ENCODE assay signal across 11 mouse cellular contexts in the genomic region with DNA sequence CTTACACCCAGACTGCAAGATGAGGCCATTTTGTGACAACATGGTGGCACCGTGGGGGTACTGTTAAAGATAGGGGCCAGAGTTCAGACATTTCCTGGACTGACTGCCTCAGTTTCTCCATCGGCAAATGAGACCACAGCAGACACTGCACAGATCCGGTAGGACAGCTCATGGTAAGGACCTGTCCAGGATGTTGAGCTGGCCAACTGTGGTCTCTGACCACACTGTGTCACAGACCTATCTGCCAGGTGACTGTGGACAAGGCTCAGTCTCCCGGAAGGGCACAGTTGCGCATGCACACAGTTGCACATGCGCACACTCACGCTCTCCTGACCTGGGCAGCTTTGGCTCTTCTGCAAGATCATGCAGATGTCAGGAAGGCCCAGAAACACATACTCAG.
DNase-seq lines count a peak whose midpoint lies in the region; ATAC-seq and TF ChIP-seq lines count a peak whose summit lies in the region.
"Had no signal": no experiment of that assay in that cellular context is flagged by ENCODE, and none has a peak within 500 bp of the region (broad histone marks: within the 10 kb centered on the region; RNA-seq: fewer than 3 reads in every experiment).

No protein-coding gene starts in this region.

- no peak for DNase-seq in heart, postnatal 4 days
- DNase-seq: right cerebral cortex, postnatal 14 days had no signal

- peak overlapping the region; percentile 89; the same call in 1 of the 2 replicates for H3K9ac ChIP-seq in heart, embryonic 13.5 days
- H3K9ac ChIP-seq in forebrain, embryonic 13.5 days = peak overlapping the region; percentile 81
- H3K9ac ChIP-seq in limb, embryonic 15.5 days = no peak overlapping the region

- WGBS in heart, embryonic 13.5 days = 89% methylated on average over 7 of the region's 7 CpGs
- 94% methylated on average over 7 of the region's 7 CpGs for WGBS in forebrain, embryonic 13.5 days
- 94% methylated on average over 7 of the region's 7 CpGs for WGBS in limb, embryonic 15.5 days

- peak overlapping the region; percentile 97 for H3K27ac ChIP-seq in heart, embryonic 13.5 days (replicated peaks)
- H3K27ac ChIP-seq in forebrain, embryonic 13.5 days = peak overlapping the region; percentile 98
- peak overlapping the region; percentile 94 for H3K27ac ChIP-seq in limb, embryonic 15.5 days

- no peak for TF ChIP-seq CTCF in E14TG2a.4 (conservative IDR thresholded peaks at IDR 0.05; ENCODE audit: low read length)

- H3K27me3 ChIP-seq in heart, embryonic 13.5 days (replicated peaks) = no peaks in the 10 kb centered on the region
- peaks cover 36% of the 10 kb centered on the region for H3K27me3 ChIP-seq in E14TG2a.4 (ENCODE audit: insufficient read depth, low read length)
- no peaks in the 10 kb centered on the region for H3K27me3 ChIP-seq in forebrain, embryonic 13.5 days
- no peaks in the 10 kb centered on the region for H3K27me3 ChIP-seq in limb, embryonic 15.5 days
- H3K27me3 ChIP-seq: heart, embryonic 15.5 days had no signal

- no peaks in the 10 kb centered on the region for H3K9me3 ChIP-seq in heart, embryonic 13.5 days
- no peaks in the 10 kb centered on the region for H3K9me3 ChIP-seq in E14TG2a.4 (ENCODE audit: low read length)
- no peaks in the 10 kb centered on the region for H3K9me3 ChIP-seq in forebrain, embryonic 13.5 days (replicated peaks)
- H3K9me3 ChIP-seq in limb, embryonic 15.5 days = no peaks in the 10 kb centered on the region
- H3K9me3 ChIP-seq: G1E; heart, embryonic 15.5 days had no signal

- H3K4me3 ChIP-seq in heart, embryonic 13.5 days = peak overlapping the region; percentile 60; the same call in 1 of the 2 replicates
- peak overlapping the region; percentile 85 for H3K4me3 ChIP-seq in E14TG2a.4 (replicated peaks; ENCODE audit: low read length)
- H3K4me3 ChIP-seq in forebrain, embryonic 13.5 days = no peak overlapping the region
- no peak overlapping the region for H3K4me3 ChIP-seq in limb, embryonic 15.5 days

- peak overlapping the region; percentile 85; the same call in 1 of the 2 replicates for H3K4me2 ChIP-seq in heart, embryonic 13.5 days
- peak overlapping the region; percentile 76; the same call in 1 of the 2 replicates for H3K4me2 ChIP-seq in forebrain, embryonic 13.5 days
- H3K4me2 ChIP-seq in limb, embryonic 15.5 days = no peak overlapping the region

- no peaks in the 10 kb centered on the region for H3K36me3 ChIP-seq in heart, embryonic 13.5 days
- H3K36me3 ChIP-seq in E14TG2a.4 (ENCODE audit: insufficient read depth, low read length) = no peaks in the 10 kb centered on the region
- no peaks in the 10 kb centered on the region for H3K36me3 ChIP-seq in forebrain, embryonic 13.5 days (ENCODE audit: poor library complexity, severe bottlenecking)
- no peaks in the 10 kb centered on the region for H3K36me3 ChIP-seq in limb, embryonic 15.5 days
- H3K36me3 ChIP-seq: G1E; heart, embryonic 15.5 days had no signal

- no peak for ATAC-seq in heart, embryonic 13.5 days (ENCODE audit: extremely low read depth, insufficient number of reproducible peaks, low FRiP score, low TSS enrichment)
- no peak for ATAC-seq in forebrain, embryonic 13.5 days
- no peak for ATAC-seq in limb, embryonic 15.5 days (ENCODE audit: insufficient number of reproducible peaks, low FRiP score, low TSS enrichment, low read depth)
- no peak for ATAC-seq in erythroid progenitor cell, adult 5-6 weeks (replicated peaks; ENCODE audit: low FRiP score, poor library complexity, severe bottlenecking)
- no peak for ATAC-seq in frontal cortex, adult (ENCODE audit: low TSS enrichment)
- no peak for ATAC-seq in granulocyte monocyte progenitor cell, adult 5-6 weeks (replicated peaks; ENCODE audit: poor library complexity, severe bottlenecking)

- peaks cover 68% of the 10 kb centered on the region for H3K4me1 ChIP-seq in heart, embryonic 13.5 days
- peaks cover 84% of the 10 kb centered on the region for H3K4me1 ChIP-seq in E14TG2a.4 (replicated peaks; ENCODE audit: low read depth, low read length)
- peaks cover 73% of the 10 kb centered on the region for H3K4me1 ChIP-seq in forebrain, embryonic 13.5 days
- H3K4me1 ChIP-seq in limb, embryonic 15.5 days = peaks cover 81% of the 10 kb centered on the region

Comparison
In these comparisons a context has a peak if more than half of its experiments do, and no peak if none do; other contexts are left out.
1. H3K4me3 ChIP-seq: peak in heart, embryonic 13.5 days (single experiment) and E14TG2a.4 (single experiment); none in forebrain, embryonic 13.5 days (single experiment) and limb, embryonic 15.5 days (single experiment).
2. Peak in every context shown above with its lines, with median percentiles within 50 percentile points of each other: H3K27ac ChIP-seq.